Mouse (Mus musculus): ENCODE data around the gene Gm20388. TPM values are rescaled to one million over a fixed set of nuclear protein-coding genes. Genes with fewer than 3 reads are reported as not detected.
"Not testable (repeated sequence)": the region's sequence is repeated elsewhere in the genome, so short reads cannot be mapped to it uniquely, and the experiment has no call there.

Gene Gm20388
- total RNA-seq, 2 experiments from 2014 or later, result 2.4 to 2.6 TPM

DNA sequence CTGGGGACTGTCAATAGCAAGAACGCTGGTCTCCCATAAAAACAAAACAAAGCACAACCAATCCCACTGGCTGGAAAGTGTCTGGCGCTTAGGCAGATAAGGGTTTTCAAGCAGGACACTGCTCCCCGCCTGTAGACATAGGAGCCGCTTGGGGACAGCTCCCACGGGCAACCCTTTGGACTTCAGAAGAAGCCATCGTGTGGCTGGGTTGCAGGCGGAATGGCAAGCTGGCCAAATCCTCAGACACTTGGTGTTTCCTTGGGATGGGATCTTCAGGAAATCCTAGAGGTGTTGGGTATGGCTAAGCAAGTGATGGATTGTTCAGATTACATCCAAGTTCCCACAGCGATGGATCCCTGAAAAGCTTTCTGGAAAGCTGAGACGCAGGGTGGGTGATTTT lies 3603.5 kb downstream of the Gm20388 start:
- no peak for DNase-seq (ENCODE audit: extremely low spot score in 1 of 2, low spot score in 2 of 2)
- no peak for TF ChIP-seq CTCF (IDR thresholded peaks at IDR 0.05)
- Histone ChIP-seq H3K27ac (peak overlapping the region; percentile 83), H3K4me3 (peak overlapping the region; percentile 74)
- intact Hi-C loops (cut with DNase I), result no loop called here

DNA sequence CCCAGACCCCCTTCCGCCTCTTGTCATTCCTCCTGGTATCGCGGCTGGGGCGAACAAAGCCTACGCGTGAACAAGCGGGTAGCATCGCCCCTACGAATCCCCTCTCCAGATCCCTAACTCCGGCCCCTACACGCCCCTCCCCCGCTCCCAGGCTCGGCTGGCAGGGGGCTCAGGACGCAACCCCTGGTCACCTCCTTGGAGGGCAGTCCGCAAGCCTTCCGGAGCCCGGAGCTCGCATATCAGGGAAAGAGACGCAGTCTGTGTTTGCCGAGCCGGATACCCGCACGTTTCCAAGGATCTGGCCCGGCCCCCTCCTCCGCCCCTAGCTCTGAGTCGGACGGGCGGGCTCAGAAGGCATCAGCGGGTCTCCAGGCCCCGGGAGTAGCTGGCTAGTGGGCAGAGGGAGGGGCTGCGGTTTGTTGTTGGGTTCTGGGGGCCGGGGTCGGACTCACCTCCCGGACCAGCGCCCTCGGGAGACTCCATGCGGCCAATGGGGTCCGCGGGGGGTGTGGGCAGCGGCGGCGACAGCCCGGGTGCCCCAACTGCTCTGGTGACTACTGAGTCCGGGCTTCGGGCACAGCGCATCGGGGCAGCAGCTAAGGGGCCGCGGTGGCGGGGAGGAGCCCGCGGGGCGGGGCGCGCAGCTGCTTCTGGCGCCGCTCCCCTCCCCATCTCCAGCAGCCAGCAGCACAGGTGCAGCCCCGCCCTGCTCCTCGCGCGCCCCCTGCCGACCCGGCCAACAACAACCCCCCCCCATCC lies 3604.3 kb downstream of the Gm20388 start, which contains the start of gene Dbndd1:
Gene Dbndd1, minus strand, starts transcription at position 683 of the 759 bp plus-strand sequence.
- Histone ChIP-seq H3K4me3 (peak within 1 kb of the TSS; percentile 74), H3K27ac (peak within 1 kb of the TSS; percentile 83)
- TF ChIP-seq CTCF (IDR thresholded peaks at IDR 0.05), result no peak; the same call in 1 of the 2 replicates
- peak; percentile 56 to 60 for DNase-seq (ENCODE audit: extremely low spot score in 1 of 2, low spot score in 2 of 2)
- intact Hi-C loops (cut with DNase I), result no loop called here

DNA sequence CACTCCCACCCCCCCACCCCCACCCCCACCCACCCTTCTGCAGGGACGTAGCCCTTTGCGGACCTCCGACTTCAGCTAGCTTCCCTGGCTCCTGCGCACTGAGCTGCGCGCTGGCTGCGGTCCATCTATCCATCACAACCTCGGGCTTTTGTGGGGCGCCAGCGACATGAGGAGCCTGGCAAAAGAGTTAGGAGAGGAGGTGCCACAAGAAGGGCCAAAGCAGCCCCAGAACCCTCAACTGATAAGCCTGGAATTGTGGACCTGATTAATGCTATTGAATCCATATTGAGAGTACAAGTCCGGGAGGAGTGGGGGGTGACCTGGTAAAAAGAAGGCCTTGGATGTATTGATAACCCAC lies 3604.9 kb downstream of the Gm20388 start:
- intact Hi-C loops (cut with DNase I), result no loop called here
- peak overlapping the region; percentile 50 for H3K27ac ChIP-seq
- no peak for DNase-seq (ENCODE audit: extremely low spot score in 1 of 2, low spot score in 2 of 2)
- no peak for TF ChIP-seq CTCF (IDR thresholded peaks at IDR 0.05)
- H3K4me3 ChIP-seq, result peak overlapping the region; percentile 39

DNA sequence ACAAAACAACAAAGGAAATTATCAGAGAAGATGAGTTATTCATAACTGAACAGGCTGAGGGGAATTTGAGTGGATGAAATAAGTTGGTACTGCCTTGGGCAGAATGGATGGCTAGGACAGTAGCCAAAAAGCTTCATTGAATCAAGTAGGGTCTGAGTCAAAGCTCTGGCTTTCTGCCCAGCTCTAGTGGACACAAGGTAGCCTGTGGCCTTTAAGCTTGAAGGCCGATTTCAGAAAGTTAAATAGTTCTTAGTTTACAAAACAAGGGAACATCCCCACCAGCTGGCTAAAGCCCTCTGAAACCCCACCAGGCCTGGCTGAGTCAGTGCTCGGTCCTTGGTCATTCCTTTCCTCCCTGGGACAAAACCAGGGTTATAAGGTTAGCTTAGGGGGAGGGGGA lies 3606.0 kb downstream of the Gm20388 start:
- intact Hi-C loops (cut with DNase I), result no loop called here
- no peak overlapping the region for H3K4me3 ChIP-seq
- no peak for DNase-seq (ENCODE audit: extremely low spot score in 1 of 2, low spot score in 2 of 2)
- no peak for TF ChIP-seq CTCF (IDR thresholded peaks at IDR 0.05)
- no peak overlapping the region for H3K27ac ChIP-seq

GRCm38 (mm10) chr8:123518172-123518571 lies 3607.5 kb downstream of the Gm20388 start:
- no peak for DNase-seq (ENCODE audit: extremely low spot score in 1 of 2, low spot score in 2 of 2)
- Histone ChIP-seq H3K27ac (no peak overlapping the region), H3K4me3 (peak overlapping the region; percentile 62)
- intact Hi-C loops (cut with DNase I), result no loop called here
- TF ChIP-seq CTCF (IDR thresholded peaks at IDR 0.05), result no peak

DNA sequence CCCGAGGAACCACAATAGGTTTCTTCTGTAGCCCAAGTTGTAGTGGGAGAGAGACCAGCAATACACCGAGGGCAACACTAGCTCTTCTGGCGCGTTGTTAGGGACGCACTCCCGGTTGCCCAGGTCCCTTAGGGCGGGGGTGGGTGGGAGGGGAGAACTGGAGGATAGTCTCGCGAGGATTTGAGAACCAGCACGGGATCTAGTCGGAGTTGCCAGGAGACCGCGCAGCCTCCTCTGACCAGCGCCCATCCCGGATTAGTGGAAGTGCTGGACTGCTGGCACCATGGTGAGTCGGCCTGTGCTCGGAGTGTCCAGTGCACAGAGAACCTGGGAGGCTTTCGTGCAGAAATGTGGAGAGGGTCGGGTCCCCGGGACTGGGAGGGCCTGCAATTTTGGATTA lies 3608.0 kb downstream of the Gm20388 start, which contains the start of gene Gas8:
Gene Gas8, plus strand, starts transcription at position 168 of the 400 bp plus-strand sequence.
- peak; percentile 44 for TF ChIP-seq CTCF (IDR thresholded peaks at IDR 0.05)
- peak within 1 kb of the TSS; percentile 62; the same call in 1 of the 2 replicates for H3K27ac ChIP-seq
- intact Hi-C loops (cut with DNase I), result no loop called here
- peak within 1 kb of the TSS; percentile 62 for H3K4me3 ChIP-seq
- DNase-seq (ENCODE audit: extremely low spot score in 1 of 2, low spot score in 2 of 2), result peak; percentile 85 to 87

DNA sequence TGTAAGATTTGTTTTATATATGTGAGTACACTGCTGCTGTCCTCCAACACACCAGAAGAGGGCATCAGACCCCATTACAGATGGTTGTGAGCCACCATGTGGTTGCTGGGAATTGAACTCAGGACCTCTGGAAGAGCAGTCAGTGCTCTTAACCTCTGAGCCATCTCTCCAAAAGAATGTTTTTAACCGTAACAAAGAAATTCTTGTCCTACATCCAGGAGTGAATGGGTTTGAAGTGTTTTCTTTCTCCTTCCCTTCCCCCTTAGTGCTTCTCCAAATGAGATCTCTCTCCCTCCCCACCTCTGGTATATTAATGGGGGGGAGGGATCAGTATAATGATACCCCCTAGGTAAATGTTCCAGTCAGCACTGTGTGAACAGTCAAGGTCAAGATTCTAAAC lies 3609.4 kb downstream of the Gm20388 start:
- H3K4me3 ChIP-seq; intact Hi-C loops (cut with DNase I); H3K27ac ChIP-seq; DNase-seq (ENCODE audit: extremely low spot score in 1 of 2, low spot score in 2 of 2): not testable (repeated sequence)

- DNase-seq (ENCODE audit: extremely low spot score in 1 of 2, low spot score in 2 of 2), result peak in 1 of 2 experiments; percentile 29
- intact Hi-C loops (cut with DNase I), result no loop called here
- TF ChIP-seq CTCF (IDR thresholded peaks at IDR 0.05), result no peak
- H3K27ac ChIP-seq, result no peak overlapping the region
- no peak overlapping the region for H3K4me3 ChIP-seq
Measured at GRCm38 (mm10) chr8:123527720-123528489, 3617.3 kb downstream of the Gm20388 start.

GRCm38 (mm10) chr8:123536242-123536989 lies 3625.8 kb downstream of the Gm20388 start:
- DNase-seq (ENCODE audit: extremely low spot score in 1 of 2, low spot score in 2 of 2), result no peak
- TF ChIP-seq CTCF (IDR thresholded peaks at IDR 0.05), result no peak
- no peak overlapping the region for H3K4me3 ChIP-seq
- H3K27ac ChIP-seq, result no peak overlapping the region
- intact Hi-C loops (cut with DNase I), result no loop called here

DNA sequence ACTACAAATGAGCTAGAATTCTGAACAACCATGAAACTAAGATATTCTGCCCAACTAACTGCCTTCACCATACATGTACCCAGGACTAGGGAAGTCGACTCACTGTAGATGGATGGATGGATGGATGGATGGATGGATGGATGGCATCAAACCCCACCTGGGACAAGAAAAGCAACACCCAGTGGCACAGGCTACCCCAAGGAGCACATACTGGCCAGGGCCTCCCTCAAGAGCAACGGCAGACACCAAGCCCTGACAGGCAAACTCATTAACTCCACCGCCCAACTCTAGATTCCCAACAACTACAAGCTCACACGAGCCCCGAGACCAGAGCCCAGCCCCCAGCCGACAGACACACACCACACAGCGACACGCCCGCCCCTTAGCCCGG lies 3626.3 kb downstream of the Gm20388 start:
- Histone ChIP-seq H3K27ac (no peak overlapping the region), H3K4me3 (no peak overlapping the region)
- TF ChIP-seq CTCF (IDR thresholded peaks at IDR 0.05), result no peak
- DNase-seq (ENCODE audit: extremely low spot score in 1 of 2, low spot score in 2 of 2), result no peak
- intact Hi-C loops (cut with DNase I), result no loop called here

- intact Hi-C loops (cut with DNase I), result not testable (repeated sequence)
Measured at GRCm38 (mm10) chr8:123537641-123538040, 3627.0 kb downstream of the Gm20388 start.

GRCm38 (mm10) chr8:123564221-123564620 lies 3653.6 kb downstream of the Gm20388 start:
- H3K27ac ChIP-seq; intact Hi-C loops (cut with DNase I); H3K4me3 ChIP-seq; DNase-seq (ENCODE audit: extremely low spot score in 1 of 2, low spot score in 2 of 2): not testable (repeated sequence)

More at GRCm38 (mm10) chr8:123537641-123538040, 3627.0 kb downstream of the Gm20388 start:
- DNase-seq (ENCODE audit: extremely low spot score in 1 of 2, low spot score in 2 of 2); H3K27ac ChIP-seq; H3K4me3 ChIP-seq: not testable (repeated sequence)

- DNase-seq (ENCODE audit: extremely low spot score in 1 of 2, low spot score in 2 of 2), result peak; percentile 6 to 8
- intact Hi-C loops (cut with DNase I); H3K27ac ChIP-seq; H3K4me3 ChIP-seq: not testable (repeated sequence)
Measured at GRCm38 (mm10) chr8:123575386-123575785, 3664.7 kb downstream of the Gm20388 start.

DNA sequence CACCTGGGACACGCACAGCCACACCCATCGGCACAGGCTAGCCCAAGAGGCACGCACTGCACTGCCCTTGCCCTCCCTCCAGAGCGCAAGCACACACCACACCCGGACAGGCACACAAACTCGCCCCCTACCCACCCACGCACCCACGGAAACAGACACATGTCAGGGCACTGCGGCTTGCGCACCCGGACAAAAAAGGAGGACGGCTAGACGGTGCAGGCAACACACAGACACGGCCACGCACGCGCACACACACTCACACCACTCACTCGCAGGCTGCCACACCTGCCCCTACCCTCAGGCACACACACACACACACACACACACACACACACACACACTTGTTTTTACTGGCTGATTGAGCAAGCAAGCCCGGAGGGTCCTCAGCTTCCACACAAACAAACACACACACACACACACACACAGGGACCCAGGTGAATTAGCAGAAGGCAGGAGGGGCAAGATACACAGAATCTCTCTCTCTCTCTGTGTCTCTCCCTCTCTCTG lies 3690.1 kb downstream of the Gm20388 start:
- H3K27ac ChIP-seq; intact Hi-C loops (cut with DNase I); H3K4me3 ChIP-seq: not testable (repeated sequence)
- DNase-seq (ENCODE audit: extremely low spot score in 1 of 2, low spot score in 2 of 2), result peak; percentile 11 to 12

- H3K4me3 ChIP-seq; intact Hi-C loops (cut with DNase I); DNase-seq (ENCODE audit: extremely low spot score in 1 of 2, low spot score in 2 of 2); H3K27ac ChIP-seq: not testable (repeated sequence)
Measured at GRCm38 (mm10) chr8:123601457-123601856, 3690.8 kb downstream of the Gm20388 start.

DNA sequence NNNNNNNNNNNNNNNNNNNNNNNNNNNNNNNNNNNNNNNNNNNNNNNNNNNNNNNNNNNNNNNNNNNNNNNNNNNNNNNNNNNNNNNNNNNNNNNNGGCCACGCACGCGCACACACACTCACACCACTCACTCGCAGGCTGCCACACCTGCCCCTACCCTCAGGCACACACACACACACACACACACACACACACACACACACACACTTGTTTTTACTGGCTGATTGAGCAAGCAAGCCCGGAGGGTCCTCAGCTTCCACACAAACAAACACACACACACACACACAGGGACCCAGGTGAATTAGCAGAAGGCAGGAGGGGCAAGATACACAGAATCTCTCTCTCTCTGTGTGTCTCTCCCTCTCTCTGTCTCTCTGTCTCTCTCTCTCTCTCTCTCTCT lies 3702.0 kb downstream of the Gm20388 start:
- H3K4me3 ChIP-seq; H3K27ac ChIP-seq; intact Hi-C loops (cut with DNase I): not testable (repeated sequence)
- DNase-seq (ENCODE audit: extremely low spot score in 1 of 2, low spot score in 2 of 2), result peak in 1 of 2 experiments; percentile 5
